In the genomic region with DNA sequence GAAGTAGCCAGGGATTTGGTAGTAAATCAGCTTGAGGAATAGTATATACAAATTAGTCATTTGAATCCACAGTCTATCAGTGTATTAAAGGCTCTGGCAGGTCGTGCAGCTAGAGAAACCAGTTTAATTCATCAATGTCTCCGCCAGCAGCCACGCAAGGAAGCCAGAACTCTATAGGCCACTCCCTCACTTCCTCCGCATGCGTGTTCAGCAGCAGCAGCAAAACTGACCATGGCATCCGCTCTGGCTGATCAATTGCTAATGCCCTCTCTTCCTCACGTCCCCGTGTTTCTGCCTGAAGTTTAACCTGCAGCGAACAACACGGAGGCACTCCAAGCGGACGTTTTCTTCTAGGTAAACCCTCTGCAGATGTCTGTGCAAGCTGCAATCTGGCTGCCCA, we compare ENCODE assay signal across 12 mouse cellular contexts.
DNase-seq lines count a peak whose midpoint lies in the region; ATAC-seq lines count a peak whose summit lies in the region.
"Had no signal": no experiment of that assay in that cellular context is flagged by ENCODE, and none has a peak within 500 bp of the region (broad histone marks: within the 10 kb centered on the region; RNA-seq: fewer than 3 reads in every experiment).

No protein-coding gene starts in this region.

- 60% methylated on average over 12 of the region's 12 CpGs for WGBS in heart, embryonic 15.5 days
- 47% methylated on average over 12 of the region's 12 CpGs for WGBS in embryonic facial prominence, embryonic 15.5 days
- WGBS in midbrain, embryonic 14.5 days = 73% methylated on average over 12 of the region's 12 CpGs

- peaks cover 16% of the 10 kb centered on the region for H3K4me1 ChIP-seq in heart, embryonic 15.5 days (replicated peaks)
- peaks cover 23% of the 10 kb centered on the region for H3K4me1 ChIP-seq in embryonic facial prominence, embryonic 15.5 days
- peaks cover 5% of the 10 kb centered on the region; the same call in 1 of the 2 replicates for H3K4me1 ChIP-seq in midbrain, embryonic 14.5 days (ENCODE audit: control insufficient read depth, insufficient read depth, low read length)

- H3K36me3 ChIP-seq in heart, embryonic 15.5 days = no peaks in the 10 kb centered on the region
- H3K36me3 ChIP-seq in embryonic facial prominence, embryonic 15.5 days = no peaks in the 10 kb centered on the region
- H3K36me3 ChIP-seq in midbrain, embryonic 14.5 days (ENCODE audit: control insufficient read depth, insufficient read depth, low read length) = no peaks in the 10 kb centered on the region

- no peak overlapping the region for H3K4me3 ChIP-seq in heart, embryonic 15.5 days
- H3K4me3 ChIP-seq in embryonic facial prominence, embryonic 15.5 days (replicated peaks) = no peak overlapping the region
- H3K4me3 ChIP-seq in midbrain, embryonic 14.5 days (replicated peaks; ENCODE audit: low read depth, low read length) = no peak overlapping the region
- H3K4me3 ChIP-seq: forebrain, embryonic 13.5 days had no signal

- no peak for ATAC-seq in heart, embryonic 15.5 days (replicated peaks; ENCODE audit: insufficient number of reproducible peaks, insufficient read depth, low FRiP score, low read depth)
- no peak for ATAC-seq in embryonic facial prominence, embryonic 15.5 days (ENCODE audit: insufficient number of reproducible peaks, low FRiP score, low TSS enrichment, low read depth)
- ATAC-seq in megakaryocyte progenitor cell, adult 5-6 weeks (replicated peaks; ENCODE audit: poor library complexity) = 0 out of 2 replicates have a peak, but pooled peaks have one; percentile 18
- ATAC-seq in midbrain, embryonic 14.5 days (ENCODE audit: low FRiP score, low TSS enrichment) = no peak
- ATAC-seq: forebrain, embryonic 13.5 days had no signal

- H3K4me2 ChIP-seq in heart, embryonic 15.5 days = 0 out of 2 replicates have a peak overlapping the region, but pooled peaks have one; percentile 2
- H3K4me2 ChIP-seq in embryonic facial prominence, embryonic 15.5 days (replicated peaks) = peak overlapping the region; percentile 27
- H3K4me2 ChIP-seq in midbrain, embryonic 14.5 days (ENCODE audit: low read length) = no peak overlapping the region
- H3K4me2 ChIP-seq: forebrain, embryonic 13.5 days had no signal

- H3K9me3 ChIP-seq in heart, embryonic 15.5 days (replicated peaks) = no peaks in the 10 kb centered on the region
- H3K9me3 ChIP-seq in embryonic facial prominence, embryonic 15.5 days (replicated peaks) = no peaks in the 10 kb centered on the region
- no peaks in the 10 kb centered on the region for H3K9me3 ChIP-seq in midbrain, embryonic 14.5 days (ENCODE audit: control insufficient read depth, low read length)
- H3K9me3 ChIP-seq: forebrain, embryonic 13.5 days had no signal

- no peaks in the 10 kb centered on the region for H3K27me3 ChIP-seq in heart, embryonic 15.5 days
- H3K27me3 ChIP-seq in embryonic facial prominence, embryonic 15.5 days = no peaks in the 10 kb centered on the region
- no peaks in the 10 kb centered on the region for H3K27me3 ChIP-seq in midbrain, embryonic 14.5 days (ENCODE audit: control insufficient read depth, insufficient read depth, low read length)
- H3K27me3 ChIP-seq: CH12.LX; forebrain, embryonic 13.5 days had no signal

- no peak overlapping the region for H3K9ac ChIP-seq in heart, embryonic 15.5 days
- H3K9ac ChIP-seq in embryonic facial prominence, embryonic 15.5 days = no peak overlapping the region
- no peak overlapping the region for H3K9ac ChIP-seq in midbrain, embryonic 14.5 days (replicated peaks; ENCODE audit: low read length)
- H3K9ac ChIP-seq: forebrain, embryonic 13.5 days had no signal

- no peak for DNase-seq in heart, adult 18-20 months
- DNase-seq in kidney, postnatal 4 days = peak; percentile 61 to 72
- DNase-seq in gastrocnemius, postnatal 4 days (ENCODE audit: low spot score in 2 of 2) = no peak
- no peak for DNase-seq in cerebellum, postnatal 36 days
- no peak for DNase-seq in midbrain, embryonic 14.5 days
- DNase-seq: cerebellum, adult 2 months; heart, postnatal 10 days had no signal

- H3K27ac ChIP-seq in heart, embryonic 15.5 days = no peak overlapping the region
- peak overlapping the region; percentile 40 for H3K27ac ChIP-seq in embryonic facial prominence, embryonic 15.5 days (replicated peaks)
- H3K27ac ChIP-seq in midbrain, embryonic 14.5 days (replicated peaks; ENCODE audit: low read depth, low read length) = no peak overlapping the region
- H3K27ac ChIP-seq: forebrain, embryonic 13.5 days had no signal

Comparison
In these comparisons a context has a peak if more than half of its experiments do, and no peak if none do; other contexts are left out.
1. DNase-seq: peak in kidney, postnatal 4 days (2 of 2); none in heart, adult 18-20 months (0 of 2), gastrocnemius, postnatal 4 days (0 of 2), cerebellum, postnatal 36 days (0 of 2) and midbrain, embryonic 14.5 days (single experiment).